Mouse (Mus musculus) embryonic facial prominence, embryonic 10.5 days (tissue): ENCODE measurements around the gene Psmb9. TPM values are rescaled to one million over a fixed set of nuclear protein-coding genes. Genes with fewer than 3 reads are reported as not detected.
"Not testable (repeated sequence)": the region's sequence is repeated elsewhere in the genome, so short reads cannot be mapped to it uniquely, and the experiment has no call there.

Experiments used
- DNase-seq: peaks from one replicate; pipeline ENCODE4 v3.0.0-alpha.2; 2017; ENCODE audit warnings: low spot score
- H3K27ac ChIP-seq: fragments of 300-500 bp; sonication (generic); replicated peaks from 2 replicates; pipeline ENCODE4 v1.5.1; 2016; ENCODE audit warnings: mild to moderate bottlenecking
- H3K27me3 ChIP-seq: fragments of 300-500 bp; sonication (generic); replicated peaks from 2 replicates; pipeline ENCODE4 v1.6.1; 2016; ENCODE audit warnings: low read depth, mild to moderate bottlenecking; ENCODE audit not compliant: poor library complexity, severe bottlenecking
- H3K36me3 ChIP-seq: fragments of 300-500 bp; sonication (generic); replicated peaks from 2 replicates; pipeline ENCODE4 v1.6.1; 2016; ENCODE audit warnings: mild to moderate bottlenecking, moderate library complexity
- H3K4me1 ChIP-seq: fragments of 300-500 bp; sonication (generic); 2 replicates; pipeline ENCODE4 v1.6.1; 2016
- H3K4me3 ChIP-seq: fragments of 300-500 bp; sonication (generic); 2 replicates; pipeline ENCODE4 v1.5.1; 2016; ENCODE audit warnings: mild to moderate bottlenecking, moderate library complexity
- H3K9me3 ChIP-seq: fragments of 300-500 bp; sonication (generic); 2 replicates; pipeline ENCODE4 v1.6.1; 2016; ENCODE audit warnings: mild to moderate bottlenecking
- WGBS: fragments of 180-500 bp; shearing (Covaris S2); methylation state at CpG from one replicate; pipeline ENCODE4 v1.1.7; 2016; 5-methylcytosine and 5-hydroxymethylcytosine counted together
- polyA plus RNA-seq: library from polyadenylated mRNA; unstranded; fragments of >200 nt; fragmentation: Nextera tagmentation; extraction: Ambion mirVana; gene quantifications from 2 replicates; pipeline ENCODE4 v1.2.1, GENCODE M21; 2016

Psmb9 gene
- polyA plus RNA-seq, 1 experiment from 2014 or later, result 0.57 TPM

DNA sequence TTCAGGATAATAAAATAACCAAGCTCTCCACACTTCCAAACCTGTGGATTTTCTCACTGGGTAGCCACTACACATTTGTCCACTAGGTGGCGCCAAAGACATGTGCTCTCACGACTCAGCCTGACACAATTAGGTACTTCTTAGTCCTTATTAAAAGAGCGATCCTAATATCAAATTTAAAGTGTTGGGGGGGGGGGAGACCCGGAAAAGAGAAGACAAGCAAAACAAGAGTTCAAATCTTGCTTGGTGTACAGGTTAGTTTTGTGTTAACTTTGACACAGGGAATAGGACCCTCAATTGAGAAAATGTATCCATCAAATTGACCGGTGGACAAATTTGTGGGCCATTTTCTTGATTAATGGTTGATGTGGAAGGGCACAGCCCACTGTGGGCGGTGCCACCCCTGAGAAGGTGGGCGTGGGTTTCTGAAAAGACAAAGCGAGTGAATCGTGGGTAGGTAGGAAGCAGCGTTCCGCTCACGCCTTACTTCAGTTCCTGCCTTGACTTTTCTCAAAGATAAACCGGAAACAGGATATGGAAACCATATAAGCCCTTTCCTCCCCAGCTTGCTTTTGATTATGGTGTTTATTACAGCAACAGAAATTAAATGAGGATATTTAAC lies 16.6 kb downstream of the Psmb9 start:
- peaks cover 9% of the 10 kb centered on the region for H3K9me3 ChIP-seq
- 47% methylated on average over 13 of the region's 13 CpGs for WGBS
- H3K36me3 ChIP-seq, result no peaks in the 10 kb centered on the region
- no peak overlapping the region for H3K27ac ChIP-seq
- DNase-seq, result peak; percentile 75
- H3K27me3 ChIP-seq, result peaks cover 8% of the 10 kb centered on the region; the same call in 1 of the 2 replicates
- no peaks in the 10 kb centered on the region for H3K4me1 ChIP-seq
- no peak overlapping the region for H3K4me3 ChIP-seq

DNA sequence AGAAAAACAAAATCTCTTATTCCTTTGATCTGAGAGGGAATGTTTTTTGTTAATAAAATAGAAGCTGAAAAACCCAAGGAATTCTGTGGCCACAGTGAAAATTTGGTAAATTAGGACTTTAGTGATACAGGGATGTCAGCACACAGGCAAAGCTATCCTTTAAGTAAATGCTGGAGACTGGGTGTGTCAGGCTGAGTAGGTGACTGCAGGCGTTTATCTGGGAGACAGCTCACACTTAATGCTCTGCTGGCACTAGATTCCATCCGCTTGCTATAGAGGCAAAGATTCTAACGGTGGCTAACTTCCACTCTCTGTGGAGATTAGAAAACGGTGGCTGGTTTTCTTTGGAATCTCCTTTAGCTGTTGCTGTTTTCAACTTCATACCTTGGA lies 17.1 kb downstream of the Psmb9 start:
- WGBS, result 33% methylated on average over 4 of the region's 4 CpGs
- no peak overlapping the region for H3K27ac ChIP-seq
- H3K4me1 ChIP-seq, result no peaks in the 10 kb centered on the region
- H3K27me3 ChIP-seq, result peaks cover 8% of the 10 kb centered on the region; the same call in 1 of the 2 replicates
- no peak for DNase-seq
- H3K9me3 ChIP-seq, result peaks cover 11% of the 10 kb centered on the region
- no peak overlapping the region for H3K4me3 ChIP-seq
- no peaks in the 10 kb centered on the region for H3K36me3 ChIP-seq

GRCm38 (mm10) chr17:34169279-34169678 lies 18.3 kb downstream of the Psmb9 start:
- Histone ChIP-seq H3K4me1 (no peaks in the 10 kb centered on the region), H3K27ac (no peak overlapping the region), H3K9me3 (peaks cover 11% of the 10 kb centered on the region), H3K4me3 (no peak overlapping the region), H3K36me3 (no peaks in the 10 kb centered on the region), H3K27me3 (peaks cover 8% of the 10 kb centered on the region; the same call in 1 of the 2 replicates)
- DNase-seq, result peak; percentile 44
- WGBS, result under 1% methylated on average over 2 of the region's 2 CpGs

GRCm38 (mm10) chr17:34165033-34165730 lies 22.4 kb downstream of the Psmb9 start:
- no peak for DNase-seq
- WGBS, result 84% methylated on average over 6 of the region's 6 CpGs
- H3K4me1 ChIP-seq, result no peaks in the 10 kb centered on the region
- 0 out of 2 replicates have a peak, but pooled peaks cover 4% of the 10 kb centered on the region for H3K27me3 ChIP-seq
- H3K27ac ChIP-seq, result no peak overlapping the region
- no peaks in the 10 kb centered on the region for H3K36me3 ChIP-seq
- no peak overlapping the region for H3K4me3 ChIP-seq
- H3K9me3 ChIP-seq, result 0 out of 2 replicates have a peak, but pooled peaks cover 4% of the 10 kb centered on the region

- Histone ChIP-seq H3K4me1 (no peaks in the 10 kb centered on the region), H3K9me3 (0 out of 2 replicates have a peak, but pooled peaks cover 4% of the 10 kb centered on the region), H3K36me3 (no peaks in the 10 kb centered on the region), H3K27me3 (0 out of 2 replicates have a peak, but pooled peaks cover 4% of the 10 kb centered on the region), H3K27ac (no peak overlapping the region), H3K4me3 (no peak overlapping the region)
- 40% methylated on average over 9 of the region's 9 CpGs for WGBS
- peak; percentile 38 for DNase-seq
Measured at GRCm38 (mm10) chr17:34164202-34164895, 23.2 kb downstream of the Psmb9 start.

DNA sequence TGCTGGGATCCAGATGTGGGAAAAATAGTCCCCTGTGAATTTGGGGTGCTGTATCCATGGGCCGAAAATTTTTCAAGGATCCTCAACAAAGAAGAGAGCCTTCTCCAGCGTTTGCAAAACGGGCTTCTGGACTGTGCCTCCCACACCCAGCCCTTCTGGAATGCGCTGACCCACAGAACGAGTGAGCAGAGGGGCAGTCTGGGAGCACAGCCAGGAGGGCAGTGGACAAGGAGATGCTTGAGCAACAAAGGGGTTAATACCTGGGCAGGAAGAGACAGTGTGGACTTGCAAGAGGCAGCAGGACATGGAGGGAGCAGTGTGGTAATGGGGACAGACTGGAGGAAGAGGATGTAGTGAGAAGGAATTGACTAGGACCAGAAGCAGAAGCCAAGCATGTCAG lies 32.0 kb downstream of the Psmb9 start:
- Histone ChIP-seq H3K4me3 (no peak overlapping the region), H3K27me3 (no peaks in the 10 kb centered on the region), H3K27ac (no peak overlapping the region), H3K9me3 (no peaks in the 10 kb centered on the region), H3K4me1 (no peaks in the 10 kb centered on the region), H3K36me3 (no peaks in the 10 kb centered on the region)
- no peak for DNase-seq
- 68% methylated on average over 5 of the region's 5 CpGs for WGBS

- Histone ChIP-seq H3K27ac (no peak within 1 kb of the TSS), H3K27me3 (no peaks in the 10 kb centered on the region), H3K36me3 (no peaks in the 10 kb centered on the region), H3K4me1 (no peaks in the 10 kb centered on the region), H3K4me3 (no peak within 1 kb of the TSS), H3K9me3 (no peaks in the 10 kb centered on the region)
- no peak for DNase-seq
- whole genome bisulfite sequencing, result 60% methylated on average over 4 of the region's 4 CpGs
Measured at GRCm38 (mm10) chr17:34152923-34153322, 34.6 kb downstream of the Psmb9 start, which contains the start of gene H2-DMb1. TSS of gene H2-DMb1 (plus strand) at chr17:34153072.

GRCm38 (mm10) chr17:34144960-34145371 lies 42.6 kb downstream of the Psmb9 start:
- Histone ChIP-seq H3K27ac (no peak overlapping the region), H3K4me1 (peaks cover 22% of the 10 kb centered on the region), H3K27me3 (peaks cover 16% of the 10 kb centered on the region), H3K9me3 (no peaks in the 10 kb centered on the region), H3K4me3 (no peak overlapping the region), H3K36me3 (no peaks in the 10 kb centered on the region)
- DNase-seq, result no peak
- WGBS, result 73% methylated on average over 3 of the region's 3 CpGs

GRCm38 (mm10) chr17:34144221-34144620 lies 43.3 kb downstream of the Psmb9 start:
- peaks cover 24% of the 10 kb centered on the region for H3K27me3 ChIP-seq
- not testable (repeated sequence) for DNase-seq, H3K9me3 ChIP-seq, H3K27ac ChIP-seq, H3K36me3 ChIP-seq, H3K4me3 ChIP-seq
- 85% methylated on average over 4 of the region's 4 CpGs for WGBS
- H3K4me1 ChIP-seq, result peaks cover 29% of the 10 kb centered on the region

DNA sequence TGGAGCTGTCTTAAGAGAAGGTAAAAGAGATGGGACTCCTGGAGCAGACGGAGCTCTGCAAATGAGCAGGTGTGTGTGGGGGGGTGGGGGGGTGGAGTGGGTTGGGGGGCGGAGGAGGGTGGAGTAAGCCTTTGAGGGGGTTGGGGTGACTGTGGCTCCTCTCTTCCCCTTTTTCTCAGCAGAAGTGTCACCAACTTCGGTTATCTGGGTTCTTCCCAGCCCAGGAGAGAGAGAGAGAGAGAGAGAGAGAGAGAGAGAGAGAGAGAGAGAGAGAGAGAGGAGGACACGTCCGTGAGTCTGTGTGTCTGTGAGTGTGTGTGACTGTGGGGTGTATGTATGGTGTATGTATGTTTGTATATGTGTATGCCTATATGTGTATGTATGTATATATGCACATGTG lies 44.1 kb downstream of the Psmb9 start:
- Histone ChIP-seq H3K4me1 (peaks cover 36% of the 10 kb centered on the region), H3K36me3 (no peaks in the 10 kb centered on the region), H3K27me3 (peaks cover 31% of the 10 kb centered on the region), H3K27ac (no peak overlapping the region), H3K9me3 (no peaks in the 10 kb centered on the region), H3K4me3 (no peak overlapping the region)
- DNase-seq, result no peak
- 73% methylated on average over 5 of the region's 5 CpGs for WGBS

DNA sequence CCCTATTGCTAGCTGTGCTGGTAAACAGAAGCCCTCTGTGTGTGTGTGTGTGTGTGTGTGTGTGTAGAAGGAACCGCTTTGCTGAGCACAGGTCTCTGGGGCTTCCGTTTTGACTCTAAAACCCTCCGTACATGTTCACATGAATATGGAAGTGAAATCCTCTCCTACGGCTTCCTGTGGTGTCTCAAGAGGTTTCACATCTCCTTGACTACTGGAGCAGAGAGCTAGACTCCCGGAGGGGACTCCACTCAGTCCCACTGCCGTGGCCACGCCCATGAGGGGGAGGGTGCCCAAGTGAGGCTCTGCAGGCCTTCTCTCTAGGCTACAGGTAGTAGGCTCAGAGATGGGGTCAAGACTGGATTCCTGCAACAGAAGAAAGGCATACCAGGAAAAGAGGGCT lies 44.5 kb downstream of the Psmb9 start, which contains the start of gene H2-DMb2:
Gene H2-DMb2 (plus strand): TSS at position 275 of the 400 bp plus-strand sequence.
- 31% methylated on average over 7 of the region's 7 CpGs for WGBS
- peak; percentile 31 for DNase-seq
- peaks cover 36% of the 10 kb centered on the region for H3K4me1 ChIP-seq
- H3K4me3 ChIP-seq, result no peak within 1 kb of the TSS
- peaks cover 36% of the 10 kb centered on the region for H3K27me3 ChIP-seq
- H3K36me3 ChIP-seq, result no peaks in the 10 kb centered on the region
- H3K9me3 ChIP-seq, result no peaks in the 10 kb centered on the region
- H3K27ac ChIP-seq, result peak within 1 kb of the TSS; percentile 14; the same call in 1 of the 2 replicates

- 61% methylated on average over 7 of the region's 7 CpGs for WGBS
- no peak for DNase-seq
- Histone ChIP-seq H3K36me3 (no peaks in the 10 kb centered on the region), H3K27me3 (peaks cover 41% of the 10 kb centered on the region), H3K4me1 (peaks cover 36% of the 10 kb centered on the region), H3K4me3 (no peak overlapping the region), H3K9me3 (no peaks in the 10 kb centered on the region), H3K27ac (peak overlapping the region; percentile 14; the same call in 1 of the 2 replicates)
Measured at GRCm38 (mm10) chr17:34142456-34143010, 45.0 kb downstream of the Psmb9 start.
